Mouse (Mus musculus) heart, embryonic 14.5 days (tissue): Measurements from ENCODE around the gene Fam222b. TPM values are rescaled to one million over a fixed set of nuclear protein-coding genes. Genes with fewer than 3 reads are reported as not detected.
"Not testable (repeated sequence)": the region's sequence is repeated elsewhere in the genome, so short reads cannot be mapped to it uniquely, and the experiment has no call there.

ENCODE experiments used
- ATAC-seq: fragments of 200-750 bp; cut with Nextera tagmentation; 2 replicates; pipeline ENCODE4 v1.8.0; 2017; ENCODE audit warnings: low read depth, moderate TSS enrichment; ENCODE audit not compliant: insufficient number of reproducible peaks, insufficient read depth, low FRiP score
- H3K27ac ChIP-seq, 2 experiments: fragments of 200-500 bp in 1 of 2; fragments of 300-500 bp in 1 of 2; sonication (generic) in 1 of 2; replicated peaks in 1 of 2; 2 replicates each; pipeline ENCODE4 v1.5.1; 2012 to 2014; ENCODE audit warnings: low read depth in 2 of 2, low read length in 2 of 2, control low read depth in 1 of 2, mild to moderate bottlenecking in 1 of 2, mixed read lengths in 1 of 2; ENCODE audit not compliant: control insufficient read depth in 1 of 2, insufficient read depth in 1 of 2
- H3K27me3 ChIP-seq: fragments of 300-500 bp; sonication (generic); 2 replicates; pipeline ENCODE4 v1.6.1; 2014; ENCODE audit warnings: mild to moderate bottlenecking, low read length, control low read depth; ENCODE audit not compliant: control insufficient read depth, insufficient read depth
- H3K36me3 ChIP-seq: fragments of 300-500 bp; sonication (generic); 2 replicates; pipeline ENCODE4 v1.6.1; 2014; ENCODE audit warnings: mild to moderate bottlenecking, control low read depth, low read length, mixed read lengths; ENCODE audit not compliant: control insufficient read depth, insufficient read depth
- H3K4me1 ChIP-seq, 2 experiments: fragments of 200-500 bp in 1 of 2; fragments of 300-500 bp in 1 of 2; sonication (generic) in 1 of 2; 2 replicates each; pipeline ENCODE4 v1.6.1; 2012 to 2014; ENCODE audit warnings: low read length in 2 of 2, control low read depth in 1 of 2, mixed read lengths in 1 of 2; ENCODE audit not compliant: control insufficient read depth in 2 of 2, insufficient read depth in 2 of 2
- H3K4me2 ChIP-seq: fragments of 300-500 bp; sonication (generic); 2 replicates; pipeline ENCODE4 v1.6.1; 2014; ENCODE audit warnings: mild to moderate bottlenecking, low read length
- H3K4me3 ChIP-seq, 2 experiments: fragments of 200-500 bp in 1 of 2; fragments of 300-500 bp in 1 of 2; sonication (generic) in 1 of 2; 2 replicates each; pipeline ENCODE4 v1.5.1; 2012 to 2014; ENCODE audit warnings: low read length in 2 of 2, mild to moderate bottlenecking in 2 of 2, control low read depth in 1 of 2, low read depth in 1 of 2, moderate library complexity in 1 of 2; ENCODE audit not compliant: control insufficient read depth in 1 of 2, insufficient read depth in 1 of 2
- H3K9ac ChIP-seq: fragments of 300-500 bp; sonication (generic); 2 replicates; pipeline ENCODE4 v1.6.1; 2014; ENCODE audit warnings: mild to moderate bottlenecking, low read length
- H3K9me3 ChIP-seq: fragments of 300-500 bp; sonication (generic); 2 replicates; pipeline ENCODE4 v1.6.1; 2016; ENCODE audit warnings: low read length, control low read depth; ENCODE audit not compliant: control insufficient read depth
- WGBS: fragments of 180-500 bp; shearing (Covaris S2); extraction: QIAGEN DNeasy Blood & Tissue Kit; methylation state at CpG from one replicate; pipeline ENCODE4 v1.1.7; 2014; 5-methylcytosine and 5-hydroxymethylcytosine counted together
- polyA plus RNA-seq: library from polyadenylated mRNA; unstranded; fragments of >200 nt; fragmentation: Nextera tagmentation; extraction: Ambion mirVana; gene quantifications from 2 replicates; pipeline ENCODE4 v1.2.1, GENCODE M21; 2014

Gene Fam222b
- polyA plus RNA-seq, 1 experiment from 2014 or later = 17.0 TPM

DNA sequence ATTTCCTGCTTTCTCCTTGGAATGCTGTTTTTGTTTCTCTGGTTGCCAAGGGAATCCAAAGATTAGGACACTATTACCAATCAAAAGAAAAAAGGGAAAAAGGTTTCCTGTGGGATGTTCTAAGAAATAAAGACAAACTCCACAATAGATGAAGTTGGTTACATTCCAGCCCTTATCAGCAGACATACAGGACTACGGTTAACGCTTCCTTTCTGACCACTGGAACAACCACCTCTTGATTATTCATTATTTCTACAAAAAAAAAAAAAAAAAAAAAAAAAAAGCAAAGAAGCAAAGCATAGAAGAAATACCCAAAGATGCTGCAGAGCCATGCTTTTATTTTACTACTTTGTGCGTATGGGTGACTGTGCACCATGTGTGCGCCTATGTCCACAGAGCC is 28.4 kb downstream of the Fam222b start:
- no peak for ATAC-seq
- H3K9me3 ChIP-seq = no peaks in the 10 kb centered on the region
- H3K9ac ChIP-seq = no peak overlapping the region
- no peak overlapping the region for H3K27ac ChIP-seq
- H3K4me2 ChIP-seq = no peak overlapping the region
- peaks cover 0 to 43% of the 10 kb centered on the region in 2 experiments; a peak in 3 of 4 replicates for H3K4me1 ChIP-seq
- H3K36me3 ChIP-seq = 0 out of 2 replicates have a peak, but pooled peaks cover 6% of the 10 kb centered on the region
- WGBS = 77% methylated on average over 4 of the region's 4 CpGs
- H3K4me3 ChIP-seq = no peak overlapping the region
- no peaks in the 10 kb centered on the region for H3K27me3 ChIP-seq

DNA sequence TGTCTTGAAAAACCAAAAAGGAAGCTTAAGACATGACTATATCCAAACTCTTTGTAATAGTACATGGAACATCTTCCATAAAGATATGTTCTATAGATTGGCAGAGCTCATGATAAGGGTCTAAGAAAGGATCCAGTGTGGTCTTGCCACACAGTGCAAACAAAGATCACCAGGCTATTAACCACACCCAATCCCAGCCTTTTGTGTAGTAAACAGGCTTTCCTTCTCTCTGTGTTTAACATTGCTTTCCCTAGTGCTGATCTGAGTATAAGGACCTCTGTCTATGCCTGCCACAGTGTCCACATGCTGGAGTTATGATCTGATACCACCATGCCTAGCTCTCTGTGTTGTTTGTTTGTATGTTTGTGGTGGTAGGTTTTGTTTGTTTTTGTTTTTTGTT is 29.3 kb downstream of the Fam222b start:
- Histone ChIP-seq H3K4me3 (no peak overlapping the region), H3K9ac (no peak overlapping the region), H3K4me1 (peaks cover 0 to 43% of the 10 kb centered on the region in 2 experiments; a peak in 3 of 4 replicates), H3K4me2 (no peak overlapping the region), H3K27me3 (no peaks in the 10 kb centered on the region), H3K27ac (no peak overlapping the region), H3K36me3 (0 out of 2 replicates have a peak, but pooled peaks cover 6% of the 10 kb centered on the region), H3K9me3 (no peaks in the 10 kb centered on the region)
- no peak for ATAC-seq

DNA sequence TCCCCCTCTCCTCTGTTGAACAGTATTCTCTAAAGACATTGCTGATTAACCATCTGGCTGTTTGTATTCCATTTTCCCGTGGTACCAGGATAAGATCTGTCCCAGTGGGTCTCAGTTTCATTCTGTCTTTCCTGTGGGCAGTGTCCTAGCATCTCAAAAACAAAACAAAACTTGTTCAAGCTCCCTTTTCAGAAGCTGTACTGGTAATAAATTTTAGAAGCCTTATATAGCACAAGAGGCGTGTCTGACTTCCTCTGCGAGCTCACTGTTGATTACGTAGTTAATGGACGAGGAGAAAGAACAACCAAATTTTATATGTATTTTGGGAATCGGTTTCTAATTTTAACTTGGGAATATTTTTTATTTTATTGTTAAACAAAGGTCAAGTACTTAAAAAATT is 31.2 kb downstream of the Fam222b start:
- Histone ChIP-seq H3K9me3 (no peaks in the 10 kb centered on the region), H3K27me3 (no peaks in the 10 kb centered on the region), H3K4me3 (no peak overlapping the region), H3K4me1 (peaks cover 3 to 38% of the 10 kb centered on the region in 2 experiments), H3K9ac (no peak overlapping the region), H3K36me3 (0 out of 2 replicates have a peak, but pooled peaks cover 6% of the 10 kb centered on the region), H3K4me2 (no peak overlapping the region), H3K27ac (no peak overlapping the region)
- WGBS = 74% methylated on average over 6 of the region's 6 CpGs
- ATAC-seq = no peak

GRCm38 (mm10) chr11:78126739-78127138 is 32.3 kb downstream of the Fam222b start:
- Histone ChIP-seq H3K27ac (no peak overlapping the region), H3K9me3 (no peaks in the 10 kb centered on the region), H3K27me3 (no peaks in the 10 kb centered on the region), H3K4me2 (no peak overlapping the region), H3K9ac (no peak overlapping the region), H3K4me3 (no peak overlapping the region), H3K36me3 (0 out of 2 replicates have a peak, but pooled peaks cover 6% of the 10 kb centered on the region), H3K4me1 (peaks cover 3 to 30% of the 10 kb centered on the region in 2 experiments)
- WGBS = 79% methylated on average over 4 of the region's 4 CpGs
- ATAC-seq = no peak

- no peak overlapping the region for H3K4me3 ChIP-seq
- WGBS = 44% methylated on average over 8 of the region's 8 CpGs
- no peaks in the 10 kb centered on the region for H3K9me3 ChIP-seq
- H3K27me3 ChIP-seq = no peaks in the 10 kb centered on the region
- H3K9ac ChIP-seq = no peak overlapping the region
- no peak for ATAC-seq
- H3K36me3 ChIP-seq = 0 out of 2 replicates have a peak, but pooled peaks cover 6% of the 10 kb centered on the region
- H3K4me2 ChIP-seq = no peak overlapping the region
- H3K4me1 ChIP-seq = peaks cover 8 to 37% of the 10 kb centered on the region in 2 experiments
- H3K27ac ChIP-seq = peak overlapping the region; percentile 9 to 35; a peak in 1 of 4 replicates
These were observed 35.0 kb downstream of the Fam222b start for GRCm38 (mm10) chr11:78129458-78129857.

GRCm38 (mm10) chr11:78133915-78134314 is 39.5 kb downstream of the Fam222b start:
- no peak overlapping the region for H3K4me2 ChIP-seq
- no peaks in the 10 kb centered on the region for H3K36me3 ChIP-seq
- H3K27ac ChIP-seq = no peak overlapping the region
- no peaks in the 10 kb centered on the region for H3K9me3 ChIP-seq
- H3K4me3 ChIP-seq = no peak overlapping the region
- no peak for ATAC-seq
- no peak overlapping the region for H3K9ac ChIP-seq
- H3K27me3 ChIP-seq = no peaks in the 10 kb centered on the region
- 92% methylated on average over 6 of the region's 6 CpGs for WGBS
- peaks cover 10 to 33% of the 10 kb centered on the region in 2 experiments for H3K4me1 ChIP-seq

GRCm38 (mm10) chr11:78134344-78134743 is 39.9 kb downstream of the Fam222b start:
- Histone ChIP-seq H3K27ac (no peak overlapping the region), H3K27me3 (no peaks in the 10 kb centered on the region), H3K9ac (no peak overlapping the region), H3K9me3 (no peaks in the 10 kb centered on the region), H3K36me3 (no peaks in the 10 kb centered on the region), H3K4me3 (no peak overlapping the region), H3K4me2 (no peak overlapping the region), H3K4me1 (peaks cover 7 to 29% of the 10 kb centered on the region in 2 experiments)
- ATAC-seq = no peak
- 87% methylated on average over 3 of the region's 3 CpGs for WGBS

DNA sequence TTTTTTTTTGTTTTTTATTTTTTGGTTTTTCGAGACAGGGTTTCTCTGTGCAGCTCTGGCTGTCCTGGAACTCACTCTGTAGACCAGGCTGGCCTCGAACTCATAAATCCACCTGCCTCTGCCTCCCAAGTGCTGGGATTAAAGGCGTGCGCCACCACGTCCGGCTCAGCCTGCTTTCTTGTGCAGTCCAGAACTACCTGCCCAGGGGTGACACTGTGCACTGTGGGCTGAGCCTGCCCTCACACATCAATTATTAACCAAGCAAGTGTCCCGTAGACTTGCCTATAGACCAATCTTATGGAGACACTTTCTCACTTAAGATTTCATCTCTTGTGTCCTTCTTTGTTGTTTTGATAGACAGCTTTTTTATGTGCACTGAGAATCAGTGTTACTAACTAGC is 40.9 kb downstream of the Fam222b start:
- 95% methylated on average over 7 of the region's 7 CpGs for WGBS
- peaks cover 7 to 30% of the 10 kb centered on the region in 2 experiments for H3K4me1 ChIP-seq
- not testable (repeated sequence) for H3K27ac ChIP-seq, H3K27me3 ChIP-seq, H3K9me3 ChIP-seq, H3K4me2 ChIP-seq, H3K4me3 ChIP-seq, ATAC-seq, H3K36me3 ChIP-seq, H3K9ac ChIP-seq
